Mouse (Mus musculus) embryo, embryonic 9.5 days (tissue): ENCODE data around the gene Msx2.

Source experiments
- DNase-seq: peaks from one replicate; pipeline ENCODE4 v3.0.0-alpha.2; 2017; ENCODE audit errors: extremely low spot score

The Msx2 gene

GRCm38 (mm10) chr13:53472614-53473124 lies at the start of gene Msx2:
Gene Msx2 (minus strand): TSS chr13:53473074.
- DNase-seq: peak; percentile 89

DNA sequence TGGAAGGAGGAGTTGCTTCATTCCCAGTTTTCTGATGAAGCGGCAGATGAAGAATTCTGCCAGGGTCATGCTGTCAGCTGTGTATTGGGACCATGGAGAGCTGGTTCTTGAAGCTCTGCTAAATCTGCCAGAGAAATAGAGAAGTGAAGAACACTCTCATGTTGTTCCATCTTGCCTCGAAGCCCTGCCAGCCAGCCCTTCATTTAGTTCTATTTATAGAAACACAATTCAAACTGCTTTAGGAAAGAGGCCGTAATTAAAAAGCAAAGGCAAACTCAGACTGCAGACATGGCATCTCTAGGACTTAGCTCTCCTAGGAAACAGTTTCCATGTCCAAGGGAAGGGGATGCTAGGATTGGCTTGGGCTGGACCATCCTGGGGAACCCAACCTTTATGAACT lies 48.6 kb upstream of the Msx2 start:
- no peak for DNase-seq

GRCm38 (mm10) chr13:53520343-53520937 lies 47.6 kb upstream of the Msx2 start:
- DNase-seq: no peak

GRCm38 (mm10) chr13:53519727-53520126 lies 46.9 kb upstream of the Msx2 start:
- no peak for DNase-seq

- DNase-seq: no peak
Observed at GRCm38 (mm10) chr13:53518306-53518705, 45.4 kb upstream of the Msx2 start.

DNA sequence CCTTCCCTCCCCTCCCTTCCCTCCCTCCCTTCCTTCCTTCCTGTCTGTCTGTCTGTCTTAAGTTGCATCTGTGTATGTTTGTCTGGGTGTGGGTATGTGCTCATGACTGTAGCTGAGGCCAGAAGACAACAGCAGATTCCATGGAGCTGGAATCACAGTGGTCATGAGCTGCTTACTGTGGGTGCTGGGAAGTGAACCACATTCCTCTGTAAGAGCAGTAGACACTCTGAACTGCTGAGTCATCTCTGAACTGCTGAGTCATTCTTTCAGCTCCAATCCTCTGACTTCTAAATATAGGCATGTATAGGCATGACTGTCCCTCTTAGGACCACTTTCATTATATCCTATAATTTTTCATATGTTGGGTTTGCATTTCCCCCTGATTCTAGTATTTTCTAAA lies 41.7 kb upstream of the Msx2 start:
- DNase-seq: no peak

- DNase-seq: no peak
Observed at GRCm38 (mm10) chr13:53511366-53511765, 38.5 kb upstream of the Msx2 start.

- no peak for DNase-seq
Observed at GRCm38 (mm10) chr13:53502406-53502805, 29.5 kb upstream of the Msx2 start.

GRCm38 (mm10) chr13:53501561-53502253 lies 28.8 kb upstream of the Msx2 start:
- no peak for DNase-seq

DNA sequence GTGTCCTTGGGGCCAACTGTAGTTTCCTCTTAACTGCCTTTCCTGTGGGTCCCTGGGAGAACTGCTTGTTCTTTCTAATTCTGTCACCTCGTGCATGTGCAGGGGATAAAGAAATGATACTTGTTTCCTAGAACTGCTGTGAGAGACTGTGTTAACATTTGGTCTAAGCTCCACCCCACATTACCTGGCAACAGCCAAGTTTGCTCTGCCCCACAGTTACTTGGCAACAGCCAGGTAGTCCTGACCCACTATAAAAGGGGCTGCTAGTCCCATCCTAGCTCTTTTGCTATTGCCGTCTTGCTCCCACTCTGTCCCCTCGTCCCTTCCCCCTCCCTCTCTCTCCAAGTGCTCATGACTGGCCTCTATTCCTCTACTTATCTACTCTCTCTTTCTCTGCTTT lies 28.2 kb upstream of the Msx2 start:
- DNase-seq: no peak

DNA sequence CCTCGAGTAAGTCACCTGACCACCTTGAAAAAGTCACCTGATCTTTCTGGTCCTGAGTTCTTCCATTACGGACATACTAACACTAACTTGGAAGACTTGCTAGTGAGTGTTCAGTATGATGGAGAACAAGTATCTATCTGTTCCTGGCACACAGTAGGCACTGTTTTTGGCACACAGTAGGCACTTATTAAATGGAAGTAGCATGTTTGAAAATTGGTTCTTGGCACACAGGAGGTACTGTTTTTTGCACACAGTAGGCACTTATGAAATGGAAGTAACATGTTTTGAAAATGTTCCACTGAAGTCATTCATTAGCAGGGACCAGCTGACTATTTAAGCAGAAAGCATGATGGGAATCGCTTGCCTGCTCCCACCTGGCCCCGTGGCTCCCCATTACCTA lies 13.6 kb upstream of the Msx2 start:
- DNase-seq: no peak

GRCm38 (mm10) chr13:53475701-53476188 lies 2.9 kb upstream of the Msx2 start:
- peak; percentile 87 for DNase-seq

DNA sequence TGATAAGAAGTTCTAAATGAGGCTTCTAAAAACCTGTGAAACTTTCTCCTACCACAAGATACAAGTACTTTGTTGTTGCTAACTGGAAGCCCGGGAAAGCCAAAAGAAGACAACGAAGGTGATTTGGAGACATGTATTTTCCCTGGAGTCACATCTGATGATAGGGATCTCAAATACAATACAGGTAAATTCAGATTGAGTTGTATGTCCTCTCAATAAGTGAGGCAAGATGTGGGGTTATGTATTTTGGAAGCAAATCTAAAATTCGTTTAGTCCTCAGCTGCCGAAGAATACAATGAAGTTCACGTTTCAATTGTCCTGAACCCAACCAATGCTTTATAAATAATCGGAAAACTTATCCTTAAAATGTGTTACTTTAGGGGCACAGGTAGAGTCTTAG lies 1.6 kb upstream of the Msx2 start:
- DNase-seq: no peak

DNA sequence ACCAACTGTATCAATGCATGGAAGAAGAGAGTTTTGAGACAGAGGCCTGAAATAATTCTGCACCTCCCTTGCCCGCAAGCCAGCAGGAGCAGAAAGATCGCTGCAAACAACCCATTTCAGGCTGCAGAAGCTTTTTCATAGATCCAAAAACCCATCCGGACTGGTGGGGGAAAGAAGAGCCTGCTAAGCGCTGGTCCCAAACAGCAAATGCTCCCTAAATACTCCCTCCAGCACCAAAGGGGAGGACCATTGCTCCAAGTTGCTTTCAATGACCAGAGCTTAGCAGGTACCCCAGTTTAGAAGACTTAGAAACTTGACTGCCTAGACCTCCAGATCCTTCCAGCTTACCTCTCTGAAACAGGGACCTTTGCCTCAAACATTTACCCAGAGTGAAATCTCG lies 1.1 kb upstream of the Msx2 start:
- no peak for DNase-seq

DNA sequence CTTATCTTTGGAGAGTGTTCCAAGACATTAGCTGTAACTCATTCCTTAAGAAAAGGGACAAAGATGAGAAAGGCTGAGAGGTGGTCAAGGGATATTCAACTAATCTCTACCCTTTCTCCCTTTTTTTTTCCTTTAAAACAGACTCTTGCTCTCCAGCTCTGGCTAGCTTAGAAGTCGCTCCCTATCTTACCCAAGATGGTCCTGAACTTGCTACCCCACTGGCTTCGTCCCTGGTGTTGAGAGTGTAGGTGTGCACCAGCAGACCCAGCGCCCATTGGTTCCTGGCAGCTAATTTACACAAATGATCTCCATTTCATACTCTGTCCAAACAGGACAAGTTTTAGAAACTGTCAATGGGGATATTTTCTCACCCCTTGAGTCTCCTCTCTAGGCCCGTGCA lies 417 bp upstream of the Msx2 start:
- DNase-seq: no peak

- no peak for DNase-seq
Observed at GRCm38 (mm10) chr13:53471926-53472613, 804 bp downstream of the Msx2 start.

GRCm38 (mm10) chr13:53471411-53471810 lies 1.5 kb downstream of the Msx2 start:
- DNase-seq: no peak

- DNase-seq: peak; percentile 46
Observed at GRCm38 (mm10) chr13:53470437-53471151, 2.3 kb downstream of the Msx2 start.

DNA sequence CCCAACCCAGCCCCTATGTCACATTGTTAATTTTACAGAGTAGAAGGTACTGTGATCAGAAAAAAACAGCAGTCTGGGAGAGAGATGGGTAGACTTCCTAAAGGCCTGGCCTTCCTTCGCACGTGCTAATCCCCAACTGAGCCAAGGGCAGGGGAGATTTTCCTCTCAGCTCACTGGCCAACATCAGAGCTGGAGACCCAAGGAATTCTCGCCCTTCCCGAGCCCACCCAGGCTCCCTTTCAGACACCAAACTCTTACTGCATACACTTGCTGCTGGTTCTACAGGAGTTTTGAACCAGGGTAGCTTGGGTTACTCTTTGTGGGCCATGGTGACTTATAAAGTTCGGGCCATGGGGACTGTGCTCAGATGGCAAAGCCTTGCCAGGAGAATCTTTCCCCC lies 3.1 kb downstream of the Msx2 start:
- no peak for DNase-seq

- no peak for DNase-seq
Observed at GRCm38 (mm10) chr13:53468171-53468570, 4.7 kb downstream of the Msx2 start.

- DNase-seq: peak; percentile 46
Observed at GRCm38 (mm10) chr13:53466189-53466866, 6.5 kb downstream of the Msx2 start.
